Mouse (Mus musculus) kidney, adult 9 months (tissue): ENCODE results near the gene Gimap3.

ENCODE experiments used
- DNase-seq: peaks from one replicate; pipeline ENCODE4 v3.0.0; 2022

Gimap3 gene

DNA sequence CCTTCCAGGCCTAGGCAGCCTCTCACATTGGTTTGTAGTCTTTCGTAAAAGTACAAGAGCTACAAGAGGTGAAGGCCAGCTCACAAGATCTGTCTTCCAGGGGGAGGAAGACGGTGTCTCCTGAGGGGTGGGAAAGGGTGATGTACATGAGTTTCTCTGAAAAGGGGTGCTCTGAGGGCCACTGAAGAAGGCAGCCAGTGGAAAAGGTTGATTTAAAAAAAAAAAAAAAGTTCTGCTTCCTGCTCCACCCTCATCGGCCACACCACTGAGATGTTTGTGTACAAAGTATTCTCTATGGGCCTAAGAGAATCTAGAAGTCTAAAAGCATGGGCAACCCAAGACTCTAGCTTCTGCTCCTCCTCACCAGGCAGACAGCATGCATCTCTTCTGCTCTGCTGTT, at the start of gene Gimap3:
Gimap3 (minus strand) TSS at position 156 of the 400 bp plus-strand sequence.
- DNase-seq = no peak

DNA sequence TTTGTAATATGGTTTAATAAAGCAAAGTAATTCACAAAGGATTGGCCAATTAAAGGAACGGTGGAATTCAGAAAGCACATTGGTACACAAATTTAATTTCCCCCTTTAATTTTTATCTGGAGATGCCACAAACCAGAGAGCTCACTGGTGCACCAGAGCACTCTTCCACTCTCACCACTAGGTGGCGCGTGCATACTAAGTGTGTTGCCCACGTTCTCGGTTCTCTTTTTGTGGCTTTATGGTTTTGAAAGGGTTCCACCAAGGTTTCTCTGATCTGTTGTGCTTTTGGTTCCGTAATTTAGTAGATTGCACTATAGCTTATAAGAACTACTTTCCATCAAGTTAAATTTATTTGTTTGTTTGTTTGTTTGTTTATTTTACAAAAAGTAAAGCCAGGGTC, 47.2 kb upstream of the Gimap3 start:
- peak; percentile 87 for DNase-seq

DNA sequence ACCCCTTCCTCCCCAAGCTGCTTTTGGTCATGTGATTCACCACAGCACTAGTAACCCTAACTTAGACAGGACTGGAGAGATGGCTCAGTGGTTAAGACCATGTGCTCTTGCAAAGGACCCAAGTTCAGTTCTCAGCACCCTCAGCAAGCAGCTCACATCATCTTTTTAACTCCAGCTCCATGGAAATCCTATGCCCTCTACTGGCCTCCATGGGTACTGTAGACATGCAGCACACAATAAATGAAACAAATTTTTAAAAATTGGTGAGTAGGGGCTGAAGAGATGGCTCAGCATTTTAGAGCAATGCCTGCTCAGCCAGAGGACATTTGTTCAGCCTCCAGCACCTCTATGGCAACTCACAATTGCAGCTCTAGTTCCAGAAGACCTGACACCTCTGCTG, 44.4 kb upstream of the Gimap3 start:
- no peak for DNase-seq

DNA sequence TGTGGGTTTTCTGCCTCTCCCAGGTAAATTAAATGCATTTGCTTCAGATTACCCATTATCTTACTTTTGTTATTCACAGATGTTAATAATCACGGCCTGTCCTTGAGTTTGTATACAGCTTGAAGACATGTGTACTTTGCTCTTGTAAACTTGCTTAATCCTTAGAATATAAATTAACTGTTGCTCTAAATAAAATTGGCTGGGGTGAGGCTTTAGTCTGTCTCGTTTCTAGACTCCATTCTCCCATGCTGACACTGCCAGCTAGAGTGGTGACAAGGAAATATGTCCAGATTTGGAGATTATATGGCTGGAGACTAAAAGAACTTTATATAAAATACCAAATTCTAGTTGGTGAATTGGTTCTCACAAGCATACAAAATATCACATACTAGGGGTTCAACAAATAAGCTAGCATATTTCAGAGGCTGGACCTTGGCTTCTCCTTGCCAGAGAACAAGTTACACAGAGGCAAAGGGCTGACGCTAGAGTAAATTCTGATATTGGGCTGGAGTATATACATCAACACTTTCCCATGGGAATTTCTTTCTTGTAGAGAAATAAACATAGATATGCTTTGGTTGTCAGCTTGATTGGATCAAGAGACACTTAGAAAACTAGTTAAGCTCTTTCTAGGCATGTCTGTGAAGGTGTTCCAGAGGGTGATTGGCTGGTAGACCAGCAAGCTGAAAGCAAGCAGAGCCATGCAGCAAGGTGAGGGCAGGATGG, 39.0 kb upstream of the Gimap3 start:
- no peak for DNase-seq

DNA sequence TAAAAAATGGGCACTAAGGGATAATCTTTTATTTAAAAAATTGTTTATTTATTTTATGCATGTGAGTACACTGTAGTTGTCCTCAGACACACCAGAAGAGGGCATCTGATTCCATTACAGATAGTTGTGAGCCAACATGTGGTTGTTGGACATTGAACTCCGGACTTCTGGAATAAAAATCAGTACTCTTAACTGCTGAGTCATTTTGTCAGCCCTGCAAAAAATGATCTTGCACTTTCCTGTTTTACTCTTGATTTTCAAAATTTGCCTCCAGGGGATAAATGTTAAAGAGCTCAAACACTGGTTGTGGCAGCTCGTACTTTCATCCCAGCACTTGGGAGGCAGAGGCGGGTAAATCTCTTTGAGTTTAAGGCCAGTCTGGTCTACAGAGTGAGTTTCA, 36.1 kb upstream of the Gimap3 start:
- peak; percentile 54 for DNase-seq

DNA sequence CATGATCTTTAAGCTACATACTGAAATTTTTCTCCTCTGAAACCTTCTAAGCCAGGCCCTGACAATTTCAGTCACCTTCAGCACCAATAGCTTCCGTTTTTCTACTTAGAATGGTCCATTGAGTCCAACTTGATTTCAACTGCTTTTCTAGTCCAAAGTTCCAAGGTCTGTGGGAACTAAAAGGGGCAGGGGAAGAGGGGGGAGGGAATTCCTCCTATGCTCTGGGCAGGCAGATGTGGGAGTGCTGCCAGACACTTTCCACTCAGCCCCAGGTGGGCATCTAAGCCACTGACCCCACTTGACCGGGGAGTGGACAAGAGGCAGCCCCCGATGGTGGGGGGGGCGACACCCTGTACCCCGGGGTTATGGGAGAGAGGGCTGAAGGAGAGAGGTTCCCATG, 33.7 kb upstream of the Gimap3 start:
- DNase-seq = peak; percentile 80

DNA sequence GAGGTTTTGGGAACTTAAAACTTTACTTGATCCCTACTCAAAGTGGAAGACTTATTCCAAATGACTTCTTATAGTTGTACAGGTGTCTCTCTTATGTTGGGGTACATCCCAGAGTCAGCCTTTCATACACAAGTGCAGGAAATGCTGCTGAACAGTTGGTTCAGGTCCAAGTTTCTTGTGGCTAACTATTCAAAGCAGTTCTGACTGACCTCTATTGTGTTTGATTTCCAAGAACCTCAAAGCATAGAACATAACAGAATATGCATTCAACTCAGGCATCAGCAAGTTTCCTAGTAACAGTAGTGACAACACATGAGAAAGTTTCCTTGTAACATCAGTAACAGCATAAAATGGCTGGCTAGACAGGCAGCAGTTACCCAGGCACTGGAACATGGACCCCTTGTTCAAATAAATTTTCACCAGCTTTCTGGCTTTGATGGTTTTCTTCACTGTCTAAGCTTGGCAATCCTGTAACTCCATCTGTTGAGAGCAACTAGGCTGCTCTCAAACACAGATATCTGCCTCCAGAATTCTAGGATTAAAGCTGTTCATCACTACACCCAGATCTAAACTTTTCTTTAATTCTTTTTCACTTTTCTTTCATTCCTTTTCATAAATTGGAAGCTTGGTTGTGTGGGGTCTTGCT, 32.9 kb upstream of the Gimap3 start:
- no peak for DNase-seq

DNA sequence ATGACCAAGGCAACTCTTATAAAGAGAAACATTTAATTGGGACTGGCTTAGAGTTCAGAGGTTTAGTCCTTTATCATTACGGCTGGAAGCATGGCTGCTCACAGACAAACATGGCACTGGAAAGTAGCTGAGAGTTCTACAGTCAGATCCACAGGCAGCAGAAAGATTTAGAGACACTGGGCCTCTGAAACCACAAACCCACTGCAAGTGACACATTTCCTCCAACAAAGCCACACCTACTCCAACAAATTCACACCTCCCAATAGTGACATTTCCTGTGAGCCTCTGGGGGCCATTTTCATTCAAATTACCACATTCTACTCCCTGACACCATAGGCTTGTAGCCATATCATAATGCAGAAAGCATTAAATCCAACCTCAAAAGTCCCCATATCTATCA, 31.2 kb upstream of the Gimap3 start:
- no peak for DNase-seq

DNA sequence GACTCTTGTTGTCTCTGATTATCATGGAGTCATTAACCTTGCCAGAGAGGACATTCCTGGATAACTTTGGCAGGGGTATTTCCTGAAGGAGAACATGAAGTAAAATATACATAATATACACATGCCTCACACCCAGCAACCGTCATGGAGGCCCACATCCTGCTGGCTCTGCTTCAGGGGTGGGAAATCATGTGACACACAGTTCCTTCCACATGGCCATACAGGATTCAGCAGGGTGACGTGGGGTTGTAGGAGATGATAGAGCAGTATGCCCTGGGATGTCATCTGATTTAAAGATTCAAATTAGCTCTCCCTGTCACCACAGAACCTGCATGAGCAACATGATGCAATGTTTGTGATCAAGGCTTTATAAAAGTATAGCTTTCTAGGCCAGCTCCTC, 17.2 kb upstream of the Gimap3 start:
- no peak for DNase-seq

DNA sequence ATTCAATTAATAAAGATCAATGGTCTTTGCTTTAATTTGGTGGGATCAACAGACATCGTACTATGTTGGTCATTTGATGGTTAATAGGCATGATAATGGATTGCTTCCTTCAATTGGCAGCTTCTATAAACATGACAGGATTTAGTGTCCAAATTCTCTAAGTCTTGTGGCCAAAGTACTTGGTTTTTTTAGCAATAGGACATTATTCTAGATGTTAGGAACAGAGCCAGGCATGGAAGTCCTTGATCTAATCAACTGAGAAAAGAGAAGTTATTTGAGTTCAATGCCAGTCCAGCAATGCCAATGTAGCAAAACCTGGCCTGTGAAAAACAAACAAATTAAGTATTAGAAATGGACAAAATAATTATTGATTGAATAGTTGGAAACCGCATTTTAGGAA, 14.9 kb upstream of the Gimap3 start:
- DNase-seq = no peak

DNA sequence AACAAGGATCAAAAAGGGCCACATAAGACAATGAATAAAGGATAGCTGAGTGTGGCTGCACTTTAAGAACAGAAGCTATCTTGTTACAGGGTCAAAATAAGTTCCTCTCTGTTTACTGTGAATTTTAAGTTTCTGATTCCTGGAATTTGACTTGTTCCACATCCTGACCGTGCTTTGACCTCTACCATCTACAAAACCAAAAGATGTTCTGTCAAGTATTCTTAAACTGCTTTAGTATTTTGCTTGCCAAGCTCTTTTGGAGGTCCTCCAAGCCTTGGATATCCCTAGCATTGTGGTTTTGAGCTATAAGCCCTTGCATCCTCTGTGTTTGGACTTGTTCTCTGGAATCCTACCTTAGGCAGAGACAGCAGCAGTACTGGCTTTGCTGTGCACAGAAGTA, 14.5 kb upstream of the Gimap3 start:
- DNase-seq = peak; percentile 74

DNA sequence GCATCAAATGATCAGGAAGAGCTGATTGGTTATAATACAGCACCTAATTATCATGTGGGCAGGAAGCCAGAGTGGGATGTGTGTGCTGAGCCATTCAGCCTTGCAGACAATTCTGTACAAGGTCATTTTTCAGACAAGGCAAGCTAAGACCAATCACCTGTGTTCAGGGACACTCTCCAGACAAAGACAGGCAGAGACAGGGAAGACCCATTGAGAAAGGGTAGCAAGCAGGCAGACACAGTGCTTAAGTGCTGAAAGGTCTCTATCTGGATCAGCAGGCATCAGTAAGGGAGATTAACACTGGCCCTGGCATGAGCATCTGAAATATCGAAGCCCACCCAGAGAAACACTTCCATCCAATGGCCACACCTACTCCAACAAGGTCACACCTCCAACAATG, 13.8 kb upstream of the Gimap3 start:
- DNase-seq = no peak

DNA sequence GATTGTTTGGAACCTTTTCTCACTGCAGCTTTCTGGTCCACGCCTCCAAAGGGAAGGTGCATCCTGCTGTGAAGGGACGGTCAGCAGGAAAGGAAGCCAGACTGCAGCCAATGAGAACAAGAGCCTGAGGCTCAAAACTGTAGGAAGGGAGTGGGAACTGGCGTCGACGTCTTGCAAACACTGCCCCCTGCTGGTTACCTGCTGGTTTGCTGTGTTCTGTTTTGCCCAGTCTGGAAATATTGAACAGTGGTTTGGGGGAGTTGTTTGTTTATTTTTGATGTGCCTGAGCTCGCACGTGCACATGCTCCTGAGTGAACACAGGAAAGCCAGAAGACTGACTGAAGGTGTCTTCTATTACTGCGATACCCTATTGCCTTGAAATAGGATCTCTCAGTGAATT, 1.4 kb upstream of the Gimap3 start:
- peak; percentile 91 for DNase-seq

DNA sequence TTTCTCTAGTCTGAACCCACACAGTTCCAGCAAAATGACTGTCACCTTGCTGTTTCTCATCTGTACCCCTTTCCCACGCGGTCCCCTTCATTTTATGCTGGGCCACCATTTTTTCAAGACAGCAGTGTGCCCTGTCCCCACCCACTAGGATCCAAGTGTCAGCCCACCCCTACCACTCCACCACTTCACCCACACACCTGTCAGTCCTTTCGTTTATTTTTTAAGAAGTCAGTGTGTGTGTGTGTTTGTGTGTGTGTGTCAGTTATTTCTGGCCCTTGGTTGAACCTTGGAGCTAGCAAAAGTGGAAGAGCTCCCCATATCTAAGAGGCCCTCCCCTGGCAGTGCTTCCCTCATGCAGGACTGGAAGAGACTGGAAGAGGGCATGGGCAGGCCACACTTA, 1.7 kb downstream of the Gimap3 start:
- DNase-seq = no peak

DNA sequence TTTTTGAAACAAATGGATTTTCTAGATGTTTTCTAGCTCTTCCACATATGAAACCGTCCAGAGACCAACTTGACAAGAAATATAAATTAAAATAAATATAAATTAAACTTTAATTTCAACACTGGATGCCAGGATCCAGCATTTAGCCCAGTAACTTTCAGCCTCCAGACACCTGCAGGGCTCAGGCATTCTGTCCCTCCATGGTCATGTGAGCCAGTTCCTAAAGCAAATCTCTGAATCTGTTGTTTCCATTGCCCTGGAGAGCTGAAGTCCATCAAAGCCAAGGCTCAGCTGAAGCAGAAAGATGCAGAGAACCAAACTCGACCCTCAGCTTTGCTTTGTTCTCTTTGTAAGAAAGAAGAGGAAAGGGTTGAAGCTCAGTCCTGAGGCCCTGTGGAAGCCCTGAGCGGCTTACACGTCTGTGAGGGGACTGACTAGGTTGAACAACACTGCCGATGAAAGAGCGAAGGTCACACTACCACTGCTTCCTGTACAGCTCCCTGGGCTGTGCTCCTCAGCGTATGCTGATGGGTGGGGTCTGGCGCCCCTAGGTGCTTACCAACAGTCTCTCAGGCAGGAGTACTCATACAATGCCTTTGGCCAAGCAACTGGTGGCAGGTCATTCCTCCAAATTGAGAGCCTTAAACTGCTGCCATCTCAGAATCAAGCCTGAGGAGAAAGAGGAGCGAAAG, 2.3 kb downstream of the Gimap3 start:
- DNase-seq = no peak

DNA sequence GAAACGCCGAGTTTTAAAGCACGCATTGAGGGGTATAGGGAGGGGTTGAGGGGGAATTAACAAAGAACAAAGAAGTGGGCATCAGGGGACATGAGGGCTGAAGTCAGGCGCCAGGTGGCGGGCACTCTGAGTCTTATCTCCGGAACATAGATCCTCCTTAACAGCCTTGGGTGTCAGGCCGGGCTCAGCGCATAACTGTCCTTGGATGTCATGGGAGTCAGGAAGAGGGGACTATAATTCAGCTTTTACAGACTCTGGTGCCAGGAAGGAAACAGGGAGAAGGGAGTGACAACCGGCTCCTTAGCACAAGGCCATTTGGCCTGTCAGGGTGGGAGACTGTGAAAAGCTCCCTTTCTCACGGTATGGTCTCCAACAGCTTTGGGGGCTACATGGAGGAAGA, 6.2 kb downstream of the Gimap3 start:
- DNase-seq = peak; percentile 46

DNA sequence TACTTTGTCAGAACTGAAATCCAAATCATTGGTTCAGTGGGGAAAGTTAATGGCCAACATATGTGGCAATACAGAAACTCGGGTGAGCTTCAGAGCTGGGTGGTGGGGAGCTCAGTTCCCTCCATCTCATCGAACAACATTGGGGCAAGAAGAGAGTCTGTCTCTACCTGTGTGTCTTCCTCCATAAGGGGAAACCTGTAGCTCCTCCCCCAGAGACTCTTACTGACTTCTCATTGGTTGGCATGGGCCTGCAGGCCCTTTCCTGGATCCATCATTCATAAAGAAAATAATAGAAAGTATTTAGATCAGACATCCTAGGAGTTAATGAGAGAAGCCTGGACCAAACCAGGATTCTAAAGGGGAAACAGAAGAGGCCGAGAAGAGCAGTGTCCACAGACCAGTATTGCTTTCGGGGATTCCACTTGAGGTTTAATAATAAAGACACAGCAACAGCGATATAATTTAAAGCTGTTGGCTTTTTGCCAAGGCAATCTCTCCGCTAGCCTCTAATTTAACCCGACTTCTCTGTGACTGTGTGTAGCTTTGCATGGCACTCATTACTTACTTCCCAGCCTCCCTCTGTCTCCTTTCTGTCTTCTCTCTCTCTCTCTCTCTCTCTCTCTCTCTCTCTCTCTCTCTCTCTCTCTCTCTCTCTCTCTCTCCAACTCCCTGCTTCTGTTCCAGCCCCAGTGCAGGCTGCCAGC, 6.9 kb downstream of the Gimap3 start:
- DNase-seq = no peak

DNA sequence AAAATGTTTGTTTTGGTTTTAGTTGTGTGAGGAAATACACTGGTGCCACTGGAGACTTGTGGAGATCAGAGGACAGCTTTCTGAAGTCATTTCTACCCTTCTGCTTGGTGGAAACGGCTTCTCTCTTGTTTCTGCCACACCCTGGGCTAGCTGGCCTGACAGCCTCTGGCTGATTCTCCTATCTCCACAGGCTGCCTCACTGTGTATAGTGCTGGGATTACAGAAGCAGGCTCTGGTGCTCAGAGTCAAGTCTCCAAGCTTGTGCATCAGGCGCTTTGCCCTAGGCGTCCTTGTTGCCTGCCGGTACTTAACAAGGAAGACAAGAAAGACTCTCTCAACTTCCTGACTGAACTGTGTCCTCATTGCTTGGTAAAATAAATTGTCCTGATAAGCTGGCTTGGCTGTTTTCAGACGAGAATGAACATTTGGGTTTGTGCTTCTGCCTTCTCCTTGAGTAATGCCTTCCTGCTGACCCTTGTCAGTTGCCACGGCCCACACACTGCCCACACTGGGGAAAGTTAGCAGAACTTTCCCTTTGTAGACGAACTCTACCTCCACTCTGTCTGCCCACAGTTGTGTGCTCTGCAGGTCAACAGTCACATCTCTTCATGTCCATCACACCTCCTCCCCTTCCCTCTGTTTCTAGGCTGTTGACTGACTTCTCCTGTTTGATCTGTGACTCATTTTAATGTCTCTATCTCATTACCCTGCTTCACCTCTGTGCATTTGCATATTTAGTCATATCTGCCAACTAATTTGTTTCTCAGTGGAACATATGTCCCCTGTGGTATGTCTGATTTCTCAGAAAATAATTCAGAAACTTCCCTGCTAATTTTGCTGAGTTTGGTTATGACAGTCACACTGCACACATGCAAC, 23.3 kb downstream of the Gimap3 start:
- peak; percentile 50 for DNase-seq

DNA sequence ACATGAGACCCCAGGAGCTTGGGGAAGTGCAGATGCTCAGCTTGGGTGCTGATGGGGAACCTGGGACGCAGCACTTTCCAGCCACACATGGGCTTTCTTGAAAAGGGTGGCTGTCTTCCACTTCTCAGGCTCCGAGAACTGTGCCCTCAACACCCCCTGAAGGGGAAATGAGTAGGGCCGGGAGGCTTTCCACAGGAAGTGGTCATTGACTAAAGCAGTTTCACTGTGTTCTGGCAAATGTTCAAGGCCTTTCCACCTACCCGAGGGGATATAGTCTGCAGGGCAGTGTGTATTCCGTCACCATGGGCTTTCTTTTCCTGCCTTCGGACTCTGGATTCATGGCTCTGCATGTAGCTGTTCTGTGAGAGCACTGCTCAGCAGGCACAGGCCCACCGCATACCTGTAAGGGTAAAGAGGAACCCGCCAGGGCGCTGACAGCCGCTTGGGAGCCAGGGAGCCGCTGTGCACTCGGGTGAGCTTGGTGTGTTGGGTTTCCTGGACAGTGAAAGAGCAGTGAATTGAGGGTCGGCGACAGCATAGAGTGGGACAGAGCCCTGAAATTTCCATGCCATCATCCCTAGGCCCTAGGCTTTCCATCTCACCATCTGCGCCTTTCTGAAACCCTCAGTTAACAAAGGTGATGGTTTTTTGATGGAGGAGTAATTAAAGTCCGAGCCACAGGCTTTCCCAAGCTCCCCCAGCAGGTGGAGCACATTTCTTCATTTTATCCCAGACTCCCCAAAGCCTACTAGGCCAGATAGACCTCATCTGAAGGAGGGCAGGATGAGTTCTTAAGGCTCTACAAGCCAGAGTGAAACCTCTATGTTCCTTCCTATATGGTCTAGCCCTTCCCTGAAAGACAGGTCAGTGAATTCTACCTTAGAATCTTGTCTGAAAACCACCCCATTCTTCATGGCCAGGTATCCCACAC, 24.4 kb downstream of the Gimap3 start, which contains the start of gene Gimap5:
Gimap5 (plus strand) TSS at position 239 of the 931 bp plus-strand sequence.
- peak; percentile 78 for DNase-seq

DNA sequence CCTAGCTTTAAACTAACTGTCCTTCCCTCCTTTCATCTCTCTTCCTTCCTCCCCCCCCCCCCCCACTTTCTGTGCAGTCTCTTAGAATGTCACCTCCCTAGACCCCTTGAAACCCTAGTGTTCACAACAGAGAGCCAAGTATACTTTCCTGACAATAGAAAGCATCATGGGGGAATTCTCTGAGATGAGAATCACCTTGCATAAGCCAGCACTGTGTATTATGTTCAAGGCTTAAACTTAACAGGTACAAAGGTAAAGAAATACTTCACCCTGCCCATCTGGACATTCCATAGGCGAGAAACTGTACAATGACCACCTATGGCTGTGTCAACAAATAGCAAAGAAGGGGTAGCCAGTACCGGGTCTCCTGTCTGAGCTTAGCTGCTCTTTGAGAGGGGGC, 25.2 kb downstream of the Gimap3 start:
- no peak for DNase-seq
